Mouse (Mus musculus): Measurements from ENCODE around the gene Prickle2. TPM values are rescaled to one million over a fixed set of nuclear protein-coding genes. Genes with fewer than 3 reads are reported as not detected.

Gene Prickle2
- polyA plus RNA-seq, 1 experiment = 12.7 TPM

DNA sequence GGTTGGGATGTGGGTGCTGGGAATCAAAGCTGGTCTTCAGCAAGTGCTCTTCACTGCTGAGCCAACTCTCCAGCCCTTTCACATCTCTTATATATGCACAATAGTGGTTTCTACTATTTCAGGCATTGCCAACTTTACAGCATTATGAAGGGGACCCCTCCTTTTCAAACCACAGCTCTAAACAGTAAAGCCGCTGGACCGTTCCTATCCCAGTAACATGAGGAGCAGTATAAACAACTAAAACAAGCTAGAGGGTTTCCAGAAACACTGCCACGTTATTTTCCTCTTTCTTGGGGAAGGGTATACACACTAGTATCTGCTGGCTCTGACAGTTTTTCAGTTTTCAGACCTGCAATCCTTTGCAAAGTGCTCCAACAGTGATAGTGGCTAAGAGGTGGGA lies 179.7 kb downstream of the Prickle2 start:
- Histone ChIP-seq H3K4me3 (replicated peaks; ENCODE audit: insufficient read depth, low read depth, low read length) (no peak overlapping the region), H3K27me3 (ENCODE audit: control insufficient read depth, insufficient read depth, low read length) (no peaks in the 10 kb centered on the region), H3K27ac (ENCODE audit: insufficient read depth, low read length) (no peak overlapping the region), H3K4me1 (ENCODE audit: control insufficient read depth, insufficient read depth, low read length) (peaks cover 3% of the 10 kb centered on the region; the same call in 1 of the 2 replicates)
- WGBS = 90% methylated on average over 3 of the region's 3 CpGs
- TF ChIP-seq POLR2A (IDR thresholded peaks at IDR 0.05; ENCODE audit: borderline replicate concordance, insufficient read depth, low read length) (no peak), CTCF (IDR thresholded peaks at IDR 0.05; ENCODE audit: borderline replicate concordance, insufficient read depth, low read depth, low read length) (no peak)
- DNase-seq = no peak

DNA sequence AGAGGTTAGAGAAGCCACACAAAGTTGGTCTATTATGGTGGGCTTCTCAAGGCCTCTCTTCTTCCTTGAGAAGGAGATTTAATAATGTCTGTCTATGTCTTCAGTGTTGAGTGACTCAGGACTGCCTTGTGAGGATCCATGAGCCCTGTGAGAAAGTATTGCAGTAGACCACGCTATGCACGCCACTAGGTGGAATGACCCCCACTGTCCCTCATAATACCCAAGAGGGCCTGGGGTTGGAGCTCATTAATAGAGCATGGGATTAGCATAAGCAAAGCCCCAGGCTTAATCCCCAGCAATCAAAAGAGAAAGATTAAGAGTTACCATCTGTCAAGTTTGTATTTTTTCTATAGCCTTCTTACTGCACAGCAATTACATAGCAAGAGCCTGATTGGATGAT lies 180.3 kb downstream of the Prickle2 start:
- H3K4me3 ChIP-seq (replicated peaks; ENCODE audit: insufficient read depth, low read depth, low read length) = no peak overlapping the region
- peaks cover 3% of the 10 kb centered on the region; the same call in 1 of the 2 replicates for H3K4me1 ChIP-seq (ENCODE audit: control insufficient read depth, insufficient read depth, low read length)
- no peak overlapping the region for H3K27ac ChIP-seq (ENCODE audit: insufficient read depth, low read length)
- 81% methylated on average over 2 of the region's 2 CpGs for WGBS
- H3K27me3 ChIP-seq (ENCODE audit: control insufficient read depth, insufficient read depth, low read length) = no peaks in the 10 kb centered on the region
- TF ChIP-seq POLR2A (IDR thresholded peaks at IDR 0.05; ENCODE audit: borderline replicate concordance, insufficient read depth, low read length) = no peak
- TF ChIP-seq CTCF (IDR thresholded peaks at IDR 0.05; ENCODE audit: borderline replicate concordance, insufficient read depth, low read depth, low read length) = no peak
- DNase-seq = no peak

DNA sequence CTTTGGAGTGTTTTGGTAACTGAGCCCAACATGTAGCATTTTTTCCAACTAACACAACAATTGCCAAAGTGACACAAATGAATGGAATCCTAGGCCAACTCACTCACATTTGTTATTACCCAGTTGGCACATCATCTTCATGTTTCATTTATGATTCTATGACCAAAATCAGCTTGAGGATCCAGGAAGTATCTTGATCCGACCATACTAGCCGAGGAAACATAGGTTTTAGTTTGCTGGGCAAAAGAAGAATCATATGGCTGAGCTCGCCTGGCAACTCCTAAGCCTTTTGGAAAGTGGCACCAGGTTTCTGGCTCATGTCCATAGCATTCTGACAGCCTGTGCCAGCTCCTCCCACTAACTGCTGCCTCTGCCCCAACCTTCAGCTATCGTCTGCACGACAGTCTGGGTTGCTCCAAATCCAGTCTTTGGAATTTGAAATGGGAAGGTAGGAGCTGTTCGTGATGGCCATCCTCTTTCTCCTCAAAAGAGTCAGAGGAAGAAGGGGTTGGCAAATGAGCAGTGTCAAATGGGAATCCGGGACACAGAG lies 184.4 kb downstream of the Prickle2 start:
- Histone ChIP-seq H3K4me1 (ENCODE audit: control insufficient read depth, insufficient read depth, low read length) (peaks cover 3% of the 10 kb centered on the region; the same call in 1 of the 2 replicates), H3K27me3 (ENCODE audit: control insufficient read depth, insufficient read depth, low read length) (no peaks in the 10 kb centered on the region), H3K27ac (ENCODE audit: insufficient read depth, low read length) (no peak overlapping the region), H3K4me3 (replicated peaks; ENCODE audit: insufficient read depth, low read depth, low read length) (no peak overlapping the region)
- TF ChIP-seq POLR2A (IDR thresholded peaks at IDR 0.05; ENCODE audit: borderline replicate concordance, insufficient read depth, low read length) (no peak), CTCF (IDR thresholded peaks at IDR 0.05; ENCODE audit: borderline replicate concordance, insufficient read depth, low read depth, low read length) (no peak)
- WGBS = 6% methylated on average over 7 of the region's 7 CpGs
- peak; percentile 69 to 81 for DNase-seq

DNA sequence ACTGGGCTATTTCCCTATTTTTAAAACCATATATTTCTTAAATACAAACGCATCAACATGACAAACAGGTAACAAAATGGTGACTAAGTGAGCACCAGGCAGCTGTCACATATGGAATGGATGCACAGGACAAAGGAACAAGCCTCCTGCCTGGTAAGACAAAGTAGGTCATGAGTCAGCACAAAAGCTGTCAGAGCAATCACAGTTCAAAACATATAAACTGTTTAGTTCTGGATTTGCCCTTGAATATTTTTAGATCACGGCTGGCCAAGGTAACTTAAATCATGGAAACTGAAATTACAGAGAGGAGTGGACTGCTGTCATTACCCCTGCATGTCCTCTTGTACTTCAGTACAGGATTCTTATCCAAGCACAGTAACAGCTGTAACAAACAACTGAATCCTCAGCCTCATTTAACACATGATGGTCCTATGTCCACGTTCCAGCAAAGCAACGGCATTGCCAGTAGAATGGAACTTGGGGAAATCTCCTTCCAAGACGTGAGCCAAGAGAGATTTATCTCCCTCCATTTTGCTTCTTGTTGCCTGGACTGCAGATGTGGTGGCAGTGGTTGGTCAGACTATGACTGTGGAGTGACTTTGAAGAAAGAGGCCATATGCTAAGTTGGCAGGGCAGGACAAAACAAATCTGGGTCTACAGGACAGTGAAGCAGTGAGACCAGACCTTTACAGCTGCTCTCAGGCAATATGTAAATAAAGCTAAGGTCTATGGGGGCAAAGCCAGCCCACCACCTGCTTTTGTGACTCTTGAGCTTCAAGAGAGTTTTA lies 185.7 kb downstream of the Prickle2 start:
- peaks cover 3% of the 10 kb centered on the region; the same call in 1 of the 2 replicates for H3K4me1 ChIP-seq (ENCODE audit: control insufficient read depth, insufficient read depth, low read length)
- no peak overlapping the region for H3K27ac ChIP-seq (ENCODE audit: insufficient read depth, low read length)
- no peak for TF ChIP-seq POLR2A (IDR thresholded peaks at IDR 0.05; ENCODE audit: borderline replicate concordance, insufficient read depth, low read length)
- no peak for TF ChIP-seq CTCF (IDR thresholded peaks at IDR 0.05; ENCODE audit: borderline replicate concordance, insufficient read depth, low read depth, low read length)
- no peak for DNase-seq
- H3K27me3 ChIP-seq (ENCODE audit: control insufficient read depth, insufficient read depth, low read length) = no peaks in the 10 kb centered on the region
- 65% methylated on average over 5 of the region's 5 CpGs for WGBS
- H3K4me3 ChIP-seq (replicated peaks; ENCODE audit: insufficient read depth, low read depth, low read length) = no peak overlapping the region

DNA sequence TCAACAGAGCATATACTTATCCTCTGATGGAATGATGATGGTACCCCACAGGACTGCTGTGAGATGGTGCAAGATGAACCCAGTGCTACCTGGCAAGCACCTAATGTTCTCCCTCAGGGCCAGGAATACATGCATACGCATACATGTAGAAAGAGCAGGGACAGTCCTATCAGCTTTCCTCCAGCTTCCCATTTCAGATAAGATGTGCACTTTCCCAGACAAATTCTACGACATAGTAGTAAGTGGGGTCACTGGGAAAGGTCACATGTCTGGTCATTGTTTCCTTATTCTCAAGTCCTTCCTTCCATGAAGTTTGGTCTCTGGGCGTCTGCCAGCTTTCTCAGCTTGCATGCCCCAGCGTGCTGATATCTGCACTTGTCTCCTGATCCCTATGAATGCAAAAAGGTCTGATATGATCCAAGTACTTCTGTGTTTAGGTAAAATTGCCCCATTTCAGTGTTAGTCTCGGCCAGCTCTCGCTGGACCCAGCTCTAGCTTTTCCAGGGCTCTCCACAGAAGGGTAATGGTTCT lies 187.5 kb downstream of the Prickle2 start:
- Histone ChIP-seq H3K27me3 (ENCODE audit: control insufficient read depth, insufficient read depth, low read length) (no peaks in the 10 kb centered on the region), H3K4me3 (replicated peaks; ENCODE audit: insufficient read depth, low read depth, low read length) (no peak overlapping the region), H3K27ac (ENCODE audit: insufficient read depth, low read length) (no peak overlapping the region), H3K4me1 (ENCODE audit: control insufficient read depth, insufficient read depth, low read length) (peaks cover 3% of the 10 kb centered on the region; the same call in 1 of the 2 replicates)
- TF ChIP-seq POLR2A (IDR thresholded peaks at IDR 0.05; ENCODE audit: borderline replicate concordance, insufficient read depth, low read length) = no peak
- no peak for TF ChIP-seq CTCF (IDR thresholded peaks at IDR 0.05; ENCODE audit: borderline replicate concordance, insufficient read depth, low read depth, low read length)
- DNase-seq = no peak
- 95% methylated on average over 6 of the region's 6 CpGs for WGBS

DNA sequence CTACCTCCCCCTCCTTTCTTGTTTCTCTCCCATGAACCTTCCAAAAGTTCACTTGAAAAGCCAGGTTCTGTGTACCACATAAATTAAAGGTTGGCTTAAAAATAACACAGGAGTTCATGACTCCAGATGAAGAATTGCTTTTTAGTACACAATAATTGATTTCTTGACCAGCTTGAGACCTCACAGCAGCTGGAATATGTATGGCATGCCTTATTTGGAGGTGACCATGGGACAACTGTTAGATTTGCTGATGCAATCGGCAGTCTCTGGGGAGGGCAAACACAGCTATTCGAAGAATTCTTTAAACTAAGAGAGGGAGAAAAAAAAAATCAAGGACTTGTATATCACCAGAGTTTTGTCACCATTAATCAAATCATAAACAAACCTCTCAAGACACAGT lies 189.0 kb downstream of the Prickle2 start:
- TF ChIP-seq POLR2A (IDR thresholded peaks at IDR 0.05; ENCODE audit: borderline replicate concordance, insufficient read depth, low read length) = no peak
- TF ChIP-seq CTCF (IDR thresholded peaks at IDR 0.05; ENCODE audit: borderline replicate concordance, insufficient read depth, low read depth, low read length) = no peak
- WGBS = 97% methylated on average over 2 of the region's 2 CpGs
- H3K27me3 ChIP-seq (ENCODE audit: control insufficient read depth, insufficient read depth, low read length) = no peaks in the 10 kb centered on the region

DNA sequence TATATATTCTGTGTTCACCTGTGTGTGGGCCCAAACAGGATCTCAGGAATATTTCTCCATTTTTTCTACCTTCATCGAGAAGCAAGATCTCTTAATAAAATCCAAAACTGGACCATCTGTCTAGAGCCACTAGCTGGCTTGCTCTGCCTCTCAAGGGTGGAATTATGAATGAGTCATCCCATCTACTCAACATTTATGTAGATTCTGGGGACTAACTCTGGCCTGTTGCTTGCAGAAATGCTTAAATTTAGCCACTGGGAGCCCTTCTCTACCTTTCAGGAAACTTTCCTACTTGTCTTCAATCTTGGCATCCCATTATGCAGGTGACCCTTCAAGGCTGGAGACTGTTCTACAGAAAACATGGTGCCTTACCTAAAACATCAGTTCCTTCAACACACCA lies 194.0 kb downstream of the Prickle2 start:
- DNase-seq = no peak
- no peak for TF ChIP-seq POLR2A (IDR thresholded peaks at IDR 0.05; ENCODE audit: borderline replicate concordance, insufficient read depth, low read length)
- H3K27ac ChIP-seq (ENCODE audit: insufficient read depth, low read length) = no peak overlapping the region
- no peaks in the 10 kb centered on the region; the same call in 1 of the 2 replicates for H3K27me3 ChIP-seq (ENCODE audit: control insufficient read depth, insufficient read depth, low read length)
- WGBS = 38% methylated on average over 1 of the region's 1 CpGs
- H3K4me3 ChIP-seq (replicated peaks; ENCODE audit: insufficient read depth, low read depth, low read length) = no peak overlapping the region
- no peaks in the 10 kb centered on the region for H3K4me1 ChIP-seq (ENCODE audit: control insufficient read depth, insufficient read depth, low read length)

More for the DNA sequence above, 189.0 kb downstream of the Prickle2 start:
- no peak overlapping the region for H3K4me3 ChIP-seq (replicated peaks; ENCODE audit: insufficient read depth, low read depth, low read length)
- no peak overlapping the region for H3K27ac ChIP-seq (ENCODE audit: insufficient read depth, low read length)
- DNase-seq = no peak
- peaks cover 3% of the 10 kb centered on the region; the same call in 1 of the 2 replicates for H3K4me1 ChIP-seq (ENCODE audit: control insufficient read depth, insufficient read depth, low read length)

DNA sequence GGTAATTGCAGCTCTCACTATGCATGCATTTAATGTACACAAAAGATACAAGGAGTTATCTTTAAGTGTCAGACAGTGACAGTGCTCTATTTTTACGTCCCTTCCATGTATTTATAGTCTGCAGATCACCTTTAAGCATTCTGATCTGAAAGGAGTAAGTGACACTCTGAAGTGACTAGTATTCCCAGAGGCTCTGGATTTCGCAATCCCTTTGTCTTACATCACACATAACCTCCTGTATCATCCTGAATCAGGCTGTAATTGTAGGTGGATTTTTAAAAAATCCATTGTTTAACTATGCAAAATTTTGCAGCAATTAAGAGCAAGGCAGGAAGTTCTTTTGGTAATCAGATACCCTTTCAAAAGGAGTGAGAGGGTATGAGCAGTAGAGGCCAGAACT lies 196.2 kb downstream of the Prickle2 start:
- WGBS = 88% methylated on average over 2 of the region's 2 CpGs
- DNase-seq = no peak
- no peak overlapping the region for H3K27ac ChIP-seq (ENCODE audit: insufficient read depth, low read length)
- no peak overlapping the region for H3K4me3 ChIP-seq (replicated peaks; ENCODE audit: insufficient read depth, low read depth, low read length)
- H3K27me3 ChIP-seq (ENCODE audit: control insufficient read depth, insufficient read depth, low read length) = no peaks in the 10 kb centered on the region; the same call in 1 of the 2 replicates
- no peaks in the 10 kb centered on the region for H3K4me1 ChIP-seq (ENCODE audit: control insufficient read depth, insufficient read depth, low read length)
- TF ChIP-seq POLR2A (IDR thresholded peaks at IDR 0.05; ENCODE audit: borderline replicate concordance, insufficient read depth, low read length) (no peak), CTCF (IDR thresholded peaks at IDR 0.05; ENCODE audit: borderline replicate concordance, insufficient read depth, low read depth, low read length) (no peak)
